Mouse (Mus musculus) fibroblast of lung, adult 2 months (primary cell): Measurements from ENCODE around the gene Gm14406.
"Not testable (repeated sequence)": the region's sequence is repeated elsewhere in the genome, so short reads cannot be mapped to it uniquely, and the experiment has no call there.

Source experiments
- DNase-seq: peaks from one replicate; pipeline ENCODE4 v3.0.0-alpha.2; 2011; ENCODE audit warnings: low read depth

Gene Gm14406

GRCm38 (mm10) chr2:177577998-177578397, at the start of gene Gm14406:
Gene Gm14406, minus strand, starts transcription at chr2:177578210.
- not testable (repeated sequence) for DNase-seq

GRCm38 (mm10) chr2:177575141-177575540, 2.9 kb downstream of the Gm14406 start:
- not testable (repeated sequence) for DNase-seq

- not testable (repeated sequence) for DNase-seq
Measured at GRCm38 (mm10) chr2:177559365-177559764, 18.6 kb downstream of the Gm14406 start.

- DNase-seq = not testable (repeated sequence)
Measured at GRCm38 (mm10) chr2:177555261-177555660, 22.7 kb downstream of the Gm14406 start.

- DNase-seq = not testable (repeated sequence)
Measured at GRCm38 (mm10) chr2:177537717-177538116, 40.3 kb downstream of the Gm14406 start.

GRCm38 (mm10) chr2:177537141-177537540, 40.9 kb downstream of the Gm14406 start:
- not testable (repeated sequence) for DNase-seq

GRCm38 (mm10) chr2:177535876-177536275, 42.1 kb downstream of the Gm14406 start:
- no peak for DNase-seq

GRCm38 (mm10) chr2:177524171-177524570, 53.8 kb downstream of the Gm14406 start:
- DNase-seq = not testable (repeated sequence)

- DNase-seq = not testable (repeated sequence)
Measured at GRCm38 (mm10) chr2:177523674-177524073, 54.3 kb downstream of the Gm14406 start.

GRCm38 (mm10) chr2:177523061-177523460, 54.9 kb downstream of the Gm14406 start:
- DNase-seq = no peak

GRCm38 (mm10) chr2:177520035-177520434, 58.0 kb downstream of the Gm14406 start:
- no peak for DNase-seq
